Mouse (Mus musculus): ENCODE measurements around the gene Cask. TPM values are rescaled to one million over a fixed set of nuclear protein-coding genes. Genes with fewer than 3 reads are reported as not detected.
"Not testable (repeated sequence)": the region's sequence is repeated elsewhere in the genome, so short reads cannot be mapped to it uniquely, and the experiment has no call there.

Gene Cask
- polyA plus RNA-seq, 1 experiment from 2014 or later = 65.6 TPM

GRCm38 (mm10) chrX:13845858-13846652, 5.1 kb downstream of the Cask start:
- H3K4me1 ChIP-seq (ENCODE audit: control insufficient read depth, insufficient read depth, low read depth, low read length) = no peaks in the 10 kb centered on the region; the same call in 1 of the 2 replicates
- H3K4me3 ChIP-seq (ENCODE audit: low read length) = peak overlapping the region; percentile 61
- 14% methylated on average over 35 of the region's 100 CpGs for WGBS
- H3K9me3 ChIP-seq (ENCODE audit: control insufficient read depth, low read length) = no peaks in the 10 kb centered on the region
- H3K27ac ChIP-seq (ENCODE audit: low read depth, low read length) = peak overlapping the region; percentile 96
- H3K36me3 ChIP-seq (ENCODE audit: control insufficient read depth, insufficient read depth, low read length) = no peaks in the 10 kb centered on the region
- peak overlapping the region; percentile 81 for H3K9ac ChIP-seq (ENCODE audit: low read depth, low read length)
- ATAC-seq = peak; percentile 90
- peak overlapping the region; percentile 50 for H3K4me2 ChIP-seq (ENCODE audit: low read length)
- H3K27me3 ChIP-seq (replicated peaks; ENCODE audit: control insufficient read depth, insufficient read depth, low read length) = no peaks in the 10 kb centered on the region

- peak; percentile 5 for ATAC-seq
- no peaks in the 10 kb centered on the region for H3K9me3 ChIP-seq (ENCODE audit: control insufficient read depth, low read length)
- H3K4me1 ChIP-seq (ENCODE audit: control insufficient read depth, insufficient read depth, low read depth, low read length) = no peaks in the 10 kb centered on the region; the same call in 1 of the 2 replicates
- H3K4me3 ChIP-seq (ENCODE audit: low read length) = peak overlapping the region; percentile 61
- no peaks in the 10 kb centered on the region for H3K27me3 ChIP-seq (replicated peaks; ENCODE audit: control insufficient read depth, insufficient read depth, low read length)
- H3K9ac ChIP-seq (ENCODE audit: low read depth, low read length) = peak overlapping the region; percentile 81
- H3K27ac ChIP-seq (ENCODE audit: low read depth, low read length) = peak overlapping the region; percentile 96
- 22% methylated on average over 21 of the region's 22 CpGs for WGBS
- peak overlapping the region; percentile 50 for H3K4me2 ChIP-seq (ENCODE audit: low read length)
- no peaks in the 10 kb centered on the region for H3K36me3 ChIP-seq (ENCODE audit: control insufficient read depth, insufficient read depth, low read length)
Measured at GRCm38 (mm10) chrX:13845141-13845857, 5.9 kb downstream of the Cask start.

GRCm38 (mm10) chrX:13822792-13823191, 28.4 kb downstream of the Cask start:
- H3K4me1 ChIP-seq (ENCODE audit: control insufficient read depth, insufficient read depth, low read depth, low read length) = no peaks in the 10 kb centered on the region
- H3K36me3 ChIP-seq (ENCODE audit: control insufficient read depth, insufficient read depth, low read length) = no peaks in the 10 kb centered on the region
- no peaks in the 10 kb centered on the region for H3K27me3 ChIP-seq (replicated peaks; ENCODE audit: control insufficient read depth, insufficient read depth, low read length)
- H3K27ac ChIP-seq (ENCODE audit: low read depth, low read length) = no peak overlapping the region
- H3K9me3 ChIP-seq (ENCODE audit: control insufficient read depth, low read length) = no peaks in the 10 kb centered on the region
- H3K4me3 ChIP-seq (ENCODE audit: low read length) = no peak overlapping the region
- no peak for ATAC-seq
- no peak overlapping the region for H3K4me2 ChIP-seq (ENCODE audit: low read length)
- WGBS = 86% methylated on average over 1 of the region's 1 CpGs
- H3K9ac ChIP-seq (ENCODE audit: low read depth, low read length) = no peak overlapping the region

- no peak for ATAC-seq
- Histone ChIP-seq H3K4me2 (ENCODE audit: low read length) (no peak overlapping the region), H3K4me3 (ENCODE audit: low read length) (no peak overlapping the region), H3K9ac (ENCODE audit: low read depth, low read length) (no peak overlapping the region), H3K4me1 (ENCODE audit: control insufficient read depth, insufficient read depth, low read depth, low read length) (no peaks in the 10 kb centered on the region), H3K9me3 (ENCODE audit: control insufficient read depth, low read length) (no peaks in the 10 kb centered on the region), H3K27me3 (replicated peaks; ENCODE audit: control insufficient read depth, insufficient read depth, low read length) (no peaks in the 10 kb centered on the region), H3K27ac (ENCODE audit: low read depth, low read length) (no peak overlapping the region), H3K36me3 (ENCODE audit: control insufficient read depth, insufficient read depth, low read length) (no peaks in the 10 kb centered on the region)
- WGBS = 75% methylated on average over 2 of the region's 2 CpGs
Measured at GRCm38 (mm10) chrX:13798754-13799153, 52.4 kb downstream of the Cask start.

- 95% methylated on average over 1 of the region's 1 CpGs for WGBS
- ATAC-seq = no peak
Measured at GRCm38 (mm10) chrX:13765672-13766071, 85.5 kb downstream of the Cask start.

GRCm38 (mm10) chrX:13765024-13765423, 86.1 kb downstream of the Cask start:
- H3K9me3 ChIP-seq (ENCODE audit: control insufficient read depth, low read length) = no peaks in the 10 kb centered on the region
- no peak overlapping the region for H3K27ac ChIP-seq (ENCODE audit: low read depth, low read length)
- no peak for ATAC-seq
- 63% methylated on average over 1 of the region's 1 CpGs for WGBS
- H3K4me3 ChIP-seq (ENCODE audit: low read length) = no peak overlapping the region
- no peaks in the 10 kb centered on the region for H3K27me3 ChIP-seq (replicated peaks; ENCODE audit: control insufficient read depth, insufficient read depth, low read length)
- H3K4me2 ChIP-seq (ENCODE audit: low read length) = no peak overlapping the region
- no peaks in the 10 kb centered on the region for H3K36me3 ChIP-seq (ENCODE audit: control insufficient read depth, insufficient read depth, low read length)
- no peak overlapping the region for H3K9ac ChIP-seq (ENCODE audit: low read depth, low read length)
- no peaks in the 10 kb centered on the region for H3K4me1 ChIP-seq (ENCODE audit: control insufficient read depth, insufficient read depth, low read depth, low read length)

More at GRCm38 (mm10) chrX:13765672-13766071, 85.5 kb downstream of the Cask start:
- Histone ChIP-seq H3K27ac (ENCODE audit: low read depth, low read length) (no peak overlapping the region), H3K27me3 (replicated peaks; ENCODE audit: control insufficient read depth, insufficient read depth, low read length) (no peaks in the 10 kb centered on the region), H3K4me2 (ENCODE audit: low read length) (no peak overlapping the region), H3K4me1 (ENCODE audit: control insufficient read depth, insufficient read depth, low read depth, low read length) (no peaks in the 10 kb centered on the region), H3K4me3 (ENCODE audit: low read length) (no peak overlapping the region), H3K9me3 (ENCODE audit: control insufficient read depth, low read length) (no peaks in the 10 kb centered on the region), H3K9ac (ENCODE audit: low read depth, low read length) (no peak overlapping the region), H3K36me3 (ENCODE audit: control insufficient read depth, insufficient read depth, low read length) (no peaks in the 10 kb centered on the region)

- ATAC-seq = no peak
- 23% methylated on average over 3 of the region's 3 CpGs for WGBS
- H3K4me1 ChIP-seq (ENCODE audit: control insufficient read depth, insufficient read depth, low read depth, low read length) = no peaks in the 10 kb centered on the region
Measured at GRCm38 (mm10) chrX:13757279-13758005, 93.7 kb downstream of the Cask start.

GRCm38 (mm10) chrX:13741110-13741509, 110.1 kb downstream of the Cask start:
- WGBS = 69% methylated on average over 2 of the region's 2 CpGs
- ATAC-seq = no peak
- Histone ChIP-seq H3K27me3 (replicated peaks; ENCODE audit: control insufficient read depth, insufficient read depth, low read length) (no peaks in the 10 kb centered on the region), H3K36me3 (ENCODE audit: control insufficient read depth, insufficient read depth, low read length) (no peaks in the 10 kb centered on the region), H3K27ac (ENCODE audit: low read depth, low read length) (no peak overlapping the region), H3K4me3 (ENCODE audit: low read length) (no peak overlapping the region), H3K9me3 (ENCODE audit: control insufficient read depth, low read length) (0 out of 2 replicates have a peak, but pooled peaks cover 4% of the 10 kb centered on the region), H3K4me1 (ENCODE audit: control insufficient read depth, insufficient read depth, low read depth, low read length) (no peaks in the 10 kb centered on the region), H3K4me2 (ENCODE audit: low read length) (no peak overlapping the region), H3K9ac (ENCODE audit: low read depth, low read length) (no peak overlapping the region)

More at GRCm38 (mm10) chrX:13757279-13758005, 93.7 kb downstream of the Cask start:
- no peak overlapping the region for H3K27ac ChIP-seq (ENCODE audit: low read depth, low read length)
- H3K9ac ChIP-seq (ENCODE audit: low read depth, low read length) = no peak overlapping the region
- no peak overlapping the region for H3K4me2 ChIP-seq (ENCODE audit: low read length)
- H3K9me3 ChIP-seq (ENCODE audit: control insufficient read depth, low read length) = no peaks in the 10 kb centered on the region
- H3K4me3 ChIP-seq (ENCODE audit: low read length) = no peak overlapping the region
- no peaks in the 10 kb centered on the region for H3K36me3 ChIP-seq (ENCODE audit: control insufficient read depth, insufficient read depth, low read length)
- H3K27me3 ChIP-seq (replicated peaks; ENCODE audit: control insufficient read depth, insufficient read depth, low read length) = no peaks in the 10 kb centered on the region

GRCm38 (mm10) chrX:13730785-13731184, 120.4 kb downstream of the Cask start:
- H3K27me3 ChIP-seq (replicated peaks; ENCODE audit: control insufficient read depth, insufficient read depth, low read length) = not testable (repeated sequence)

More at GRCm38 (mm10) chrX:13730785-13731184, 120.4 kb downstream of the Cask start:
- H3K4me2 ChIP-seq (ENCODE audit: low read length); H3K9ac ChIP-seq (ENCODE audit: low read depth, low read length); H3K4me3 ChIP-seq (ENCODE audit: low read length); H3K9me3 ChIP-seq (ENCODE audit: control insufficient read depth, low read length); H3K4me1 ChIP-seq (ENCODE audit: control insufficient read depth, insufficient read depth, low read depth, low read length); H3K27ac ChIP-seq (ENCODE audit: low read depth, low read length); H3K36me3 ChIP-seq (ENCODE audit: control insufficient read depth, insufficient read depth, low read length); ATAC-seq: not testable (repeated sequence)

Data from hindbrain, embryonic 16.5 days (tissue).